Mouse (Mus musculus) CH12.LX (cell line): ENCODE results near the gene Neurod2. TPM values are rescaled to one million over a fixed set of nuclear protein-coding genes. Genes with fewer than 3 reads are reported as not detected.

Experiments
- DNase-seq: peaks from one replicate; pipeline ENCODE4 v3.0.0-alpha.2; 2013; ENCODE audit errors: extremely low read depth
- H3K27ac ChIP-seq: 2 replicates; pipeline ENCODE4 v1.5.1; 2012; ENCODE audit warnings: low read depth, mild to moderate bottlenecking, control low read depth, moderate library complexity; ENCODE audit not compliant: insufficient read depth
- H3K27me3 ChIP-seq: replicated peaks from 2 replicates; pipeline ENCODE3; 2012; ENCODE audit warnings: inconsistent platforms
- H3K36me3 ChIP-seq, 2 experiments: replicated peaks in 1 of 2; 2 replicates each; pipeline versions ENCODE3 to v1.6.1; 2012; ENCODE audit warnings: inconsistent platforms in 1 of 2, low read length in 1 of 2, mild to moderate bottlenecking in 1 of 2, mixed read lengths in 1 of 2, moderate library complexity in 1 of 2; ENCODE audit not compliant: control insufficient read depth in 1 of 2, insufficient read depth in 1 of 2
- H3K4me1 ChIP-seq, 2 experiments: 2 replicates each; pipeline ENCODE4 v1.6.1; 2012; ENCODE audit warnings: inconsistent platforms in 1 of 2, moderate library complexity in 1 of 2; ENCODE audit not compliant: insufficient read depth in 2 of 2, control insufficient read depth in 1 of 2
- H3K4me2 ChIP-seq: 2 replicates; pipeline ENCODE4 v1.6.1; 2012; ENCODE audit warnings: low read depth, mild to moderate bottlenecking, control low read depth; ENCODE audit not compliant: poor library complexity, insufficient read depth, severe bottlenecking
- H3K4me3 ChIP-seq, 3 experiments: fragments of 150-350 bp in 1 of 3; sonication (generic) in 1 of 3; replicated peaks in 1 of 3; 2 replicates each; pipeline versions ENCODE3 to v1.5.1; 2011 to 2012; ENCODE audit warnings: low read depth in 2 of 3, low read length in 2 of 3, mild to moderate bottlenecking in 2 of 3, moderate library complexity in 2 of 3, control low read depth in 1 of 3, improper control_type of control experiment in 1 of 3, inconsistent platforms in 1 of 3, mixed read lengths in 1 of 3; ENCODE audit not compliant: poor library complexity in 1 of 3
- H3K79me2 ChIP-seq: replicated peaks from 2 replicates; pipeline ENCODE4 v1.6.1; 2012; ENCODE audit warnings: mild to moderate bottlenecking, moderate library complexity; ENCODE audit not compliant: control insufficient read depth, poor library complexity, insufficient read depth, severe bottlenecking; ENCODE audit errors: extremely low read depth
- H3K9ac ChIP-seq: 2 replicates; pipeline ENCODE4 v1.6.1; 2012; ENCODE audit warnings: low read depth, mild to moderate bottlenecking, control low read depth, moderate library complexity; ENCODE audit not compliant: insufficient read depth
- H3K9me3 ChIP-seq: replicated peaks from 2 replicates; pipeline ENCODE3; 2012; ENCODE audit warnings: low read length, inconsistent platforms, mixed read lengths
- BHLHE40 ChIP-seq: IDR thresholded peaks from 2 replicates; pipeline ENCODE4 v1.6.1; 2011; ENCODE audit warnings: mild to moderate bottlenecking, low read depth, low read length, improper control_type of control experiment
- CHD1 ChIP-seq: IDR thresholded peaks from 2 replicates; pipeline ENCODE4 v1.6.1; 2012; ENCODE audit warnings: low read depth, low read length, improper control_type of control experiment, inconsistent platforms
- CHD2 ChIP-seq: IDR thresholded peaks from 2 replicates; pipeline ENCODE4 v1.6.1; 2011; ENCODE audit warnings: low read length, improper control_type of control experiment
- CTCF ChIP-seq, 2 experiments: IDR thresholded peaks in 1 of 2; conservative IDR thresholded peaks in 1 of 2; 2 replicates each; pipeline ENCODE4 v1.5.1; 2011 to 2012; ENCODE audit warnings: low read depth in 2 of 2, low read length in 2 of 2, improper control_type of control experiment in 1 of 2, inconsistent platforms in 1 of 2, mild to moderate bottlenecking in 1 of 2, moderate library complexity in 1 of 2
- E2F4 ChIP-seq: IDR thresholded peaks from 2 replicates; pipeline ENCODE4 v1.6.1; 2011; ENCODE audit warnings: low read depth, low read length, improper control_type of control experiment; ENCODE audit not compliant: insufficient replicate concordance
- ELF1 ChIP-seq: IDR thresholded peaks from 2 replicates; pipeline ENCODE4 v1.6.1; 2014; ENCODE audit warnings: low read depth, mild to moderate bottlenecking, inconsistent platforms, low read length, improper control_type of control experiment
- EP300 ChIP-seq: IDR thresholded peaks from 2 replicates; pipeline ENCODE4 v1.6.1; 2011; ENCODE audit warnings: low read length, improper control_type of control experiment
- GABPA ChIP-seq: IDR thresholded peaks from 2 replicates; pipeline ENCODE4 v1.6.1; 2012; ENCODE audit warnings: low read depth, low read length, improper control_type of control experiment, inconsistent platforms; ENCODE audit not compliant: insufficient replicate concordance
- HCFC1 ChIP-seq: IDR thresholded peaks from 2 replicates; pipeline ENCODE4 v1.6.1; 2012; ENCODE audit warnings: low read depth, mild to moderate bottlenecking, inconsistent platforms, low read length, improper control_type of control experiment
- IRF4 ChIP-seq: IDR thresholded peaks from 2 replicates; pipeline ENCODE4 v1.6.1; 2014; ENCODE audit warnings: low read depth, mild to moderate bottlenecking, inconsistent platforms, low read length, improper control_type of control experiment
- KAT2A ChIP-seq: IDR thresholded peaks from 2 replicates; pipeline ENCODE4 v1.6.1; 2012; ENCODE audit warnings: low read length, improper control_type of control experiment, inconsistent platforms; ENCODE audit not compliant: insufficient replicate concordance
- MAX ChIP-seq: IDR thresholded peaks from 2 replicates; pipeline ENCODE4 v1.6.1; 2011; ENCODE audit warnings: low read length, improper control_type of control experiment
- MAZ ChIP-seq: IDR thresholded peaks from 2 replicates; pipeline ENCODE4 v1.6.1; 2012; ENCODE audit warnings: low read depth, mild to moderate bottlenecking, inconsistent platforms, low read length, improper control_type of control experiment, moderate library complexity
- MEF2A ChIP-seq: IDR thresholded peaks from 2 replicates; pipeline ENCODE4 v1.6.1; 2014; ENCODE audit warnings: low read depth, mild to moderate bottlenecking, inconsistent platforms, low read length, improper control_type of control experiment, borderline replicate concordance
- MYC ChIP-seq: IDR thresholded peaks from 2 replicates; pipeline ENCODE4 v1.6.1; 2011; ENCODE audit warnings: low read depth, mild to moderate bottlenecking, improper control_type of control experiment, low read length
- NELFE ChIP-seq: IDR thresholded peaks from 2 replicates; pipeline ENCODE4 v1.6.1; 2011; ENCODE audit warnings: low read depth, low read length, improper control_type of control experiment
- NRF1 ChIP-seq: IDR thresholded peaks from 2 replicates; pipeline ENCODE4 v1.6.1; 2014; ENCODE audit warnings: low read depth, mild to moderate bottlenecking, inconsistent platforms, low read length, improper control_type of control experiment, moderate library complexity
- POLR2A ChIP-seq: IDR thresholded peaks from 2 replicates; pipeline ENCODE4 v1.6.1; 2011; ENCODE audit warnings: low read depth, mild to moderate bottlenecking, improper control_type of control experiment, low read length
- RAD21 ChIP-seq: IDR thresholded peaks from 2 replicates; pipeline ENCODE4 v1.6.1; 2011; ENCODE audit warnings: low read depth, mild to moderate bottlenecking, low read length, improper control_type of control experiment, moderate library complexity
- SIN3A ChIP-seq: IDR thresholded peaks from 2 replicates; pipeline ENCODE4 v1.6.1; 2012; ENCODE audit warnings: low read length, improper control_type of control experiment, inconsistent platforms
- SMC3 ChIP-seq: IDR thresholded peaks from 2 replicates; pipeline ENCODE4 v1.6.1; 2011; ENCODE audit warnings: low read depth, low read length, improper control_type of control experiment
- TCF12 ChIP-seq: IDR thresholded peaks from 2 replicates; pipeline ENCODE4 v1.6.1; 2014; ENCODE audit warnings: low read depth, mild to moderate bottlenecking, inconsistent platforms, low read length, improper control_type of control experiment
- ZC3H11A ChIP-seq: IDR thresholded peaks from 2 replicates; pipeline ENCODE4 v1.6.1; 2012; ENCODE audit warnings: low read depth, mild to moderate bottlenecking, inconsistent platforms, low read length, improper control_type of control experiment
- dilution Hi-C: fragments of 300-500 bp; cut with MboI; formaldehyde crosslinking; loops from 2 replicates; pipeline ENCODE4 v1.14.3; 2020; ENCODE audit warnings: low sequenced_read_pairs; ENCODE audit not compliant: extremely low pct_unique_long_range_greater_than_20kb, extremely low pct_ligation_motif_present
- in situ Hi-C: fragments of 300-500 bp; cut with MboI; formaldehyde crosslinking; loops from 3 replicates; pipeline ENCODE4 v1.14.3; 2019; ENCODE audit warnings: low sequenced_read_pairs, low pct_ligation_motif_present, low pct_unique_long_range_greater_than_20kb, mixed read lengths
- polyA plus RNA-seq: library from polyadenylated mRNA; unstranded; fragments of >175 nt; gene quantifications from 2 replicates; pipeline ENCODE4 v1.2.1, GENCODE M21; 2012; ENCODE audit warnings: low read depth; ENCODE audit not compliant: insufficient read length
- total RNA-seq, 2 experiments: library from RNA; depleted of rRNA; stranded (reverse); fragments of 300-350 nt in 1 of 2; fragments of >200 nt in 1 of 2; gene quantifications; 2 replicates each; pipeline ENCODE4 v1.2.3; 2012 to 2014

The Neurod2 gene
- total and polyA plus RNA-seq, 3 experiments: not detected

DNA sequence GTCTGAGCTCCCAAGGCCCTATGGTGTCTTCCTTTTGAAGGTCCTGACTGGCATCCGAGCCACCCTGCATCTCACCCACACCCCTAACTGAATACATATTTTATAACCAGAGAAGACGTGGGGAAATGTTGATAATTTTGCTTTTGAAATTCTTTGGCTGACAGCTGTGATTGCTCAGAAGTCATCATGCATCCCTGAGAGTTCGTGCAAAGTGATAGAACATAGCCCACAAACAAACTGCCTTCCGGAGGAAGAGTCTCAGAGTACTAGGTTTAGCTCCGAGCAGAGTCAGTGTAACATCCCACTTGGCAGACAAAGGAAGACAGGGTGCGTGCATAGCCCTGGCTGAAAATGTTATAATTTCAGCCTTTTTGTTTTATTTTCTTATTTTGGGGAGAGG, 43.8 kb upstream of the Neurod2 start:
- Histone ChIP-seq H3K9ac (no peak overlapping the region), H3K79me2 (no peaks in the 10 kb centered on the region; the same call in 1 of the 2 replicates), H3K4me3 (no peak overlapping the region), H3K36me3 (peaks cover 40 to 75% of the 10 kb centered on the region in 2 experiments), H3K4me1 (no peaks in the 10 kb centered on the region), H3K4me2 (no peak overlapping the region), H3K9me3 (no peaks in the 10 kb centered on the region), H3K27me3 (no peaks in the 10 kb centered on the region), H3K27ac (no peak overlapping the region)
- DNase-seq: no peak
- dilution Hi-C loops (no loop called here), in situ Hi-C loops (no loop called here)
- TF ChIP-seq KAT2A (no peak), CHD1 (no peak), ELF1 (no peak), EP300 (no peak), E2F4 (no peak), NRF1 (no peak), MEF2A (no peak)

DNA sequence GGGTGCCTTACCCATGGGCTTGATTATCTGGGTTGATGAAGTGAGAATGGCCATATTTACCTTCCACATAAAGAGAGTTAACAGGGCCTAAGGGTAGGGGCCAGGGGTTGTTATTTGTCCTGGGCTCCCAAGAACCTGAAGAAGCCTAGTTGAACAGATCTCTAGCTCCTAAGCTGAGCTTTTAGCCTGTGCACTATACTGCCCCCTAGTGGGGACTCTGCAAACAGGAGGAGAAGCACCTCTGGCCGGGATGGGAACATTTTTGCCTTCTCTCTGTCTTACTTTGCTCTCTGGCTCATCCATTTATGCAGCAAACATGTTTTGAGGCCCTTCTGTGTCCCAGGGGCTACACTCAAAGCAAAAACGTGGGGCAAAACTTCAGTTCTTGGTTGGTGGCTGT, 43.0 kb upstream of the Neurod2 start:
- dilution Hi-C loops (no loop called here), in situ Hi-C loops (no loop called here)
- H3K9ac ChIP-seq: no peak overlapping the region
- no peaks in the 10 kb centered on the region; a peak in 1 of 4 replicates for H3K4me1 ChIP-seq
- no peak overlapping the region for H3K4me3 ChIP-seq
- H3K27ac ChIP-seq: no peak overlapping the region
- H3K36me3 ChIP-seq: peaks cover 31 to 72% of the 10 kb centered on the region in 2 experiments
- H3K79me2 ChIP-seq: no peaks in the 10 kb centered on the region; the same call in 1 of the 2 replicates
- no peaks in the 10 kb centered on the region for H3K9me3 ChIP-seq
- DNase-seq: peak; percentile 84
- no peaks in the 10 kb centered on the region for H3K27me3 ChIP-seq
- TF ChIP-seq POLR2A: no peak
- no peak for TF ChIP-seq BHLHE40
- TF ChIP-seq MAZ: no peak
- peak; percentile 57 for TF ChIP-seq RAD21
- TF ChIP-seq EP300: no peak
- no peak for TF ChIP-seq CHD2
- TF ChIP-seq ZC3H11A: peak; percentile 17; the same call in 1 of the 2 replicates
- TF ChIP-seq HCFC1: no peak
- no peak for TF ChIP-seq MAX
- no peak for TF ChIP-seq IRF4
- peak; percentile 87 for TF ChIP-seq SMC3
- TF ChIP-seq CTCF (conservative IDR thresholded peaks at IDR 0.05 in 1 of 2, IDR thresholded peaks at IDR 0.05 in 1 of 2; ENCODE audit: low read depth in 2 of 2, low read length in 2 of 2): peak; percentile 96 to 99
- TF ChIP-seq SIN3A: no peak
- TF ChIP-seq GABPA: no peak
- TF ChIP-seq MYC: 0 out of 2 replicates have a peak, but pooled peaks have one; percentile 21
- peak; percentile 39; the same call in 1 of the 2 replicates for TF ChIP-seq NELFE
- TF ChIP-seq TCF12: no peak
- H3K4me2 ChIP-seq: no peak overlapping the region
